Mouse (Mus musculus): ENCODE measurements at regions not wholly inside any gene's neighbourhood (a gene's known extent, or its start where the extent isn't known, plus 50 kb on each side); places are given as distances from the start of the nearest gene placed in this dataset.

DNA sequence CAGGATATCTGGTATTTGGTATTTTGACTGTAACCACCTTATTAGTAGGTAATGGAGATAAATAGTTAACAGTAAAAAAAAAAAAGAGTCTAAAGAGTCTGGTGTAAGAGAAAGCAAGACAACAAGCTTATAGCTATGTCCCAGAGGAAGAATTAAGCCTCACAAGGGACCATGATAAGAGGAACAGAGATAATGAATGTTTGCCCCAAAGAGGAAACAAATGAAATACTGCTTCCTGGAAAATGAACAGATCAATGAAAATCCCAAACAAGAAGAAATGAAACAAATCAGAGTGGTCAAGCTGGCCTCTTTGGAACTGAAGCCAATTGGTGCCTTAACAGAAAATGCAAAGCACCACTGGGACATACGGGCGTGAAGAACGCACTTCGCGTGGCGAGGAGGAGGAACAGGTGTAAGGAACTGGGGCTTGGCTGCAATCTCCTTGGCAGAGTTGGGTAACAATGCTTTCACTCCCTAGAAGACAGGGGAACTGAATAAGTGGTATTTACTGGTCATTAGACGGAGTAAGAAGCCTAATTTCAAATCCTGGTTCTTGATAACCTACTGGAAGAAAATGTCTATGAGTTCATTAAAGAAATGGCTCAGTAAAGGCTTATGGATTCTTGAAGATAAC is 62.2 kb upstream of the Etv6 start:
- TF ChIP-seq EP300 (IDR thresholded peaks at IDR 0.05; ENCODE audit: insufficient read depth, low read depth, low read length): no peak
- no peak for TF ChIP-seq CTCF (IDR thresholded peaks at IDR 0.05; ENCODE audit: low read depth, low read length)

Measured in ES-Bruce4 (cell line).